Mouse (Mus musculus) liver, adult 2 months (tissue): ENCODE measurements around the gene Gm49325. TPM values are rescaled to one million over a fixed set of nuclear protein-coding genes. Genes with fewer than 3 reads are reported as not detected.
"Not testable (repeated sequence)": the region's sequence is repeated elsewhere in the genome, so short reads cannot be mapped to it uniquely, and the experiment has no call there.

ENCODE experiments used
- DNase-seq: peaks from one replicate; pipeline ENCODE4 v3.0.0-alpha.2; 2011; ENCODE audit warnings: low read depth, low spot score; ENCODE audit errors: extremely low read depth
- H3K27ac ChIP-seq: fragments of 200-500 bp; replicated peaks from 2 replicates; pipeline ENCODE4 v1.5.1; 2012; ENCODE audit warnings: low read depth, mild to moderate bottlenecking, control low read depth, inconsistent platforms, low read length; ENCODE audit not compliant: insufficient read depth
- H3K27me3 ChIP-seq: fragments of 200-500 bp; 2 replicates; pipeline ENCODE4 v1.6.1; 2012; ENCODE audit warnings: mild to moderate bottlenecking, moderate library complexity, low read length, inconsistent platforms; ENCODE audit not compliant: control insufficient read depth, insufficient read depth
- H3K36me3 ChIP-seq: fragments of 200-500 bp; 2 replicates; pipeline ENCODE4 v1.6.1; 2012; ENCODE audit warnings: low read length, inconsistent platforms; ENCODE audit not compliant: control insufficient read depth, insufficient read depth
- H3K4me1 ChIP-seq: fragments of 200-500 bp; 2 replicates; pipeline ENCODE4 v1.6.1; 2011; ENCODE audit warnings: low read length; ENCODE audit not compliant: control insufficient read depth, insufficient read depth
- H3K4me3 ChIP-seq: fragments of 200-500 bp; 2 replicates; pipeline ENCODE4 v1.5.1; 2011; ENCODE audit warnings: low read depth, mild to moderate bottlenecking, control low read depth, low read length, moderate library complexity; ENCODE audit not compliant: insufficient read depth
- H3K79me2 ChIP-seq: fragments of 200-500 bp; 2 replicates; pipeline ENCODE4 v1.6.1; 2012; ENCODE audit warnings: inconsistent platforms, mild to moderate bottlenecking, low read length, moderate library complexity; ENCODE audit not compliant: control insufficient read depth, insufficient read depth
- H3K9ac ChIP-seq: fragments of 200-500 bp; 2 replicates; pipeline ENCODE4 v1.6.1; 2012; ENCODE audit warnings: low read depth, mild to moderate bottlenecking, control low read depth, inconsistent platforms, low read length
- CTCF ChIP-seq: fragments of 200-500 bp; IDR thresholded peaks from 2 replicates; pipeline ENCODE4 v1.5.1; 2011; ENCODE audit warnings: low read depth, low read length, control low read depth
- POLR2A ChIP-seq: fragments of 200-500 bp; IDR thresholded peaks from 2 replicates; pipeline ENCODE4 v1.6.1; 2011; ENCODE audit warnings: low read length, control low read depth; ENCODE audit not compliant: insufficient read depth; ENCODE audit errors: extremely low read depth
- WGBS: fragments of 180-500 bp; shearing (Covaris S2); methylation state at CpG from one replicate; pipeline ENCODE4 v1.1.7; 2018; 5-methylcytosine and 5-hydroxymethylcytosine counted together
- polyA plus RNA-seq: library from polyadenylated mRNA; depleted of rRNA; stranded (reverse); fragments of >200 nt; gene quantifications from 2 replicates; pipeline ENCODE4 v1.2.3, GENCODE M21; 2012; rRNA removed
- total RNA-seq: library from RNA; depleted of rRNA; stranded (reverse); fragments of >200 nt; gene quantifications from 2 replicates; pipeline ENCODE4 v1.2.3, GENCODE M21; 2014; rRNA removed

Gm49325 gene
- total and polyA plus RNA-seq, 2 experiments: not detected

DNA sequence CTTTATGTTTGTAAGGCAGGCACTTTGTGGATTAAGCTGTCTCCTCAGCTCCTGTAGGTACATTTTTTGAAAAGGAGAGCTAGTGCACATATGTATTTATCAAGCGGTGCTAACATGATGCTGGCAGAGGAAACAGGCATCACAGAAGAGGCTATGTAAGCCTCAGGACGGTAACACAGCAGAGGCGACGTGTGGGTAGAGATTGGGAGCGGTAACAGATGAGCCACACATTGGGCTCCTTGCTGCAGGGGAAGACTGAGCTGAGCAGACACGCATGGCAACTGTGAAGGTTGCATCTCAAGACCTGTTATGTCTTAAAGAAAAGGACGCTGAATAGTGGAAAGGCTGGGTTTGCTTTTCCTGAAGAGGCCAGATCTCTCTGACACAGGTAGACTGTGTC, 77.0 kb downstream of the Gm49325 start:
- Histone ChIP-seq H3K4me3 (no peak overlapping the region), H3K27ac (no peak overlapping the region), H3K4me1 (no peaks in the 10 kb centered on the region), H3K79me2 (no peaks in the 10 kb centered on the region), H3K36me3 (no peaks in the 10 kb centered on the region), H3K27me3 (0 out of 2 replicates have a peak, but pooled peaks cover 4% of the 10 kb centered on the region), H3K9ac (no peak overlapping the region)
- DNase-seq: no peak
- TF ChIP-seq POLR2A (no peak), CTCF (no peak)
- 75% methylated on average over 7 of the region's 7 CpGs for WGBS

- H3K36me3 ChIP-seq: no peaks in the 10 kb centered on the region
- DNase-seq: no peak
- no peak overlapping the region for H3K27ac ChIP-seq
- WGBS: 52% methylated on average over 8 of the region's 8 CpGs
- 0 out of 2 replicates have a peak, but pooled peaks cover 4% of the 10 kb centered on the region for H3K27me3 ChIP-seq
- no peaks in the 10 kb centered on the region for H3K4me1 ChIP-seq
- no peak overlapping the region for H3K9ac ChIP-seq
- TF ChIP-seq CTCF (no peak), POLR2A (no peak)
- no peaks in the 10 kb centered on the region for H3K79me2 ChIP-seq
- H3K4me3 ChIP-seq: no peak overlapping the region
These were observed 78.2 kb downstream of the Gm49325 start for GRCm38 (mm10) chr10:77684181-77684580.

- Histone ChIP-seq H3K27me3 (0 out of 2 replicates have a peak, but pooled peaks cover 4% of the 10 kb centered on the region), H3K27ac (no peak within 1 kb of the TSS), H3K4me1 (no peaks in the 10 kb centered on the region), H3K36me3 (no peaks in the 10 kb centered on the region), H3K4me3 (no peak within 1 kb of the TSS), H3K79me2 (no peaks in the 10 kb centered on the region), H3K9ac (no peak within 1 kb of the TSS)
- WGBS: 7% methylated on average over 22 of the region's 22 CpGs
- TF ChIP-seq CTCF: no peak
- DNase-seq: no peak
These were observed 80.1 kb downstream of the Gm49325 start, which contains the start of gene Tspear for GRCm38 (mm10) chr10:77685895-77686664. Tspear (plus strand) TSS chr10:77686569.

DNA sequence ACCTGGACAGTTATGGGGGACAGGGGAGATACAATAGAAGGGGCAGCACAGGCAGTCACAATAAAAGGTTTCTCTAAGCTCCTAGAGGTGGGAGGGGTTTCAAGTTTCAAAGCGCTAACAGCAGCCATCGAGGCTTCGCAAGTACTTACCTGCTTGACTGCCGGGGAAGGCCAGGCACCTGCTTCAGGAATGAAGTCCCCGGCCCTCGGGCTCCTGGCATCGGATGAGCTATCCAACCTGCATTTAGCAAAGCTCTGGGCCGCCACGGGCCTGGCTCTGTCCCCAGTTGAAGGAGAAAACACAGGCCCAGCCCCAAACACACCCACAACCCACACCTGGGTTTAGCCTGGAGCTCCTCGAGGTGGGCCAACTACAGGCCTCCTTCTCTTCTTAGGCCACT, 81.0 kb downstream of the Gm49325 start:
- Histone ChIP-seq H3K36me3 (no peaks in the 10 kb centered on the region), H3K79me2 (no peaks in the 10 kb centered on the region), H3K27ac (no peak overlapping the region)

DNA sequence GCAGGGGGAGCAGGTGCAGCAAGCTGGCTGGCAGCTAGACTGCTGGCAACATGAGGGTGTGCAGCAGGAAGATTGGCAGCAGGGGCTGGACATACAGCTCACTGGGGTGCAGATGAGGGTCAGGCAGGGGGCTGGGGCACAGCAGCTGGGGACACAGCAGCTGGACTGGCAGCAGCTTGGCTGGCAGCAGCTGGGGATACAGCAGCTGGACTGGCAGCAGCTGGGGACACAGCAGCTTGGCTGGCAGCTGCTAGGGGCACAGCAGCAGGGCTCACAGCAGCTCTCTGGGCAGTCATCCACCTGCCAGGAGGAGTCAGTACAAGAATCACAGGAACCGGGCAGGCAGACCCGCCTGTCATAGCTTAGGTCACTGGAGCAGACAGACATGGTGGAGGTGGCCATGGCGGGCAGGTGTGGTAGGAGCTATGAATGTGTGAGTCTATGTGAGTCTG, 84.4 kb downstream of the Gm49325 start, which contains the start of gene Gm19402:
Gene Gm19402, minus strand, starts transcription at position 402 of the 452 bp plus-strand sequence.
- not testable (repeated sequence) for H3K4me3 ChIP-seq, H3K9ac ChIP-seq, DNase-seq, H3K27ac ChIP-seq, H3K79me2 ChIP-seq, H3K36me3 ChIP-seq, H3K27me3 ChIP-seq, H3K4me1 ChIP-seq
- WGBS: 82% methylated on average over 3 of the region's 3 CpGs

More for the DNA sequence above, 81.0 kb downstream of the Gm49325 start:
- Histone ChIP-seq H3K4me1 (no peaks in the 10 kb centered on the region), H3K9ac (no peak overlapping the region), H3K27me3 (0 out of 2 replicates have a peak, but pooled peaks cover 4% of the 10 kb centered on the region), H3K4me3 (no peak overlapping the region)
- TF ChIP-seq CTCF (no peak), POLR2A (no peak)
- no peak for DNase-seq
- 40% methylated on average over 10 of the region's 10 CpGs for WGBS

Other genes with a start within 250 kb of the Gm49325 start
- 10.4 and 12.2 TPM in 2 replicates for gene Adarb1, start 187.9 kb upstream of the Gm49325 start, total RNA-seq
- gene Adarb1, start 187.9 kb upstream of the Gm49325 start, polyA plus RNA-seq: 4.6 TPM in 2 replicates
- gene Fam207a, start 90.4 kb upstream of the Gm49325 start, total RNA-seq: 12.7 and 15.5 TPM in 2 replicates
- gene Fam207a, start 90.4 kb upstream of the Gm49325 start, polyA plus RNA-seq: 24.3 and 27.3 TPM in 2 replicates
- gene Itgb2, start 75.9 kb upstream of the Gm49325 start, total RNA-seq: 4.8 and 5.6 TPM in 2 replicates
- gene Itgb2, start 75.9 kb upstream of the Gm49325 start, polyA plus RNA-seq: 4.2 and 5.6 TPM in 2 replicates
- gene Pttg1ip, start 24.5 kb upstream of the Gm49325 start, total RNA-seq: 146 and 168 TPM in 2 replicates
- gene Pttg1ip, start 24.5 kb upstream of the Gm49325 start, polyA plus RNA-seq: 218 and 238 TPM in 2 replicates
- 59.6 and 108 TPM in 2 replicates for gene Sumo3, start 100 bp upstream of the Gm49325 start, total RNA-seq
- gene Sumo3, start 100 bp upstream of the Gm49325 start, polyA plus RNA-seq: 170 and 226 TPM in 2 replicates
- gene Ube2g2, start 16.1 kb downstream of the Gm49325 start, total RNA-seq: 21.6 and 22.3 TPM in 2 replicates
- 30.4 and 34.2 TPM in 2 replicates for gene Ube2g2, start 16.1 kb downstream of the Gm49325 start, polyA plus RNA-seq
- gene Tspear, start 80.4 kb downstream of the Gm49325 start, total RNA-seq: 0.07 and 0.09 TPM in 2 replicates
- gene Tspear, start 80.4 kb downstream of the Gm49325 start, polyA plus RNA-seq: 0.12 and 0.50 TPM in 2 replicates
- not detected in 2 replicates for gene Gm19402, start 84.6 kb downstream of the Gm49325 start, total RNA-seq
- not detected in 2 replicates for gene Gm19402, start 84.6 kb downstream of the Gm49325 start, polyA plus RNA-seq
- gene Gm9508, start 91.0 kb downstream of the Gm49325 start, total RNA-seq: not detected in 2 replicates
- not detected in 2 replicates for gene Gm9508, start 91.0 kb downstream of the Gm49325 start, polyA plus RNA-seq
- gene Gm10272, start 100.4 kb downstream of the Gm49325 start, total RNA-seq: not detected in 2 replicates
- not detected in 2 replicates for gene Gm10272, start 100.4 kb downstream of the Gm49325 start, polyA plus RNA-seq
- not detected in 2 replicates for gene Gm10024, start 105.3 kb downstream of the Gm49325 start, total RNA-seq
- not detected in 2 replicates for gene Gm10024, start 105.3 kb downstream of the Gm49325 start, polyA plus RNA-seq
- gene Gm10142, start 109.6 kb downstream of the Gm49325 start, total RNA-seq: not detected in 2 replicates
- gene Gm10142, start 109.6 kb downstream of the Gm49325 start, polyA plus RNA-seq: not detected in 2 replicates
- not detected in 2 replicates for gene Krtap12-1, start 114.4 kb downstream of the Gm49325 start, total RNA-seq
- not detected in 2 replicates for gene Krtap12-1, start 114.4 kb downstream of the Gm49325 start, polyA plus RNA-seq
- not detected in 2 replicates for gene Gm10100, start 120.3 kb downstream of the Gm49325 start, total RNA-seq
- gene Gm10100, start 120.3 kb downstream of the Gm49325 start, polyA plus RNA-seq: not detected in 2 replicates
- gene Gm18596, start 136.4 kb downstream of the Gm49325 start, total RNA-seq: not detected in 2 replicates
- not detected in 2 replicates for gene Gm18596, start 136.4 kb downstream of the Gm49325 start, polyA plus RNA-seq
- not detected in 2 replicates for gene Gm9736, start 145.2 kb downstream of the Gm49325 start, total RNA-seq
- not detected in 2 replicates for gene Gm9736, start 145.2 kb downstream of the Gm49325 start, polyA plus RNA-seq
- not detected in 2 replicates for gene Gm3233, start 153.5 kb downstream of the Gm49325 start, total RNA-seq
- gene Gm3233, start 153.5 kb downstream of the Gm49325 start, polyA plus RNA-seq: not detected in 2 replicates
- not detected in 2 replicates for gene Gm3238, start 165.1 kb downstream of the Gm49325 start, total RNA-seq
- gene Gm3238, start 165.1 kb downstream of the Gm49325 start, polyA plus RNA-seq: not detected in 2 replicates
- gene Gm7138, start 170.7 kb downstream of the Gm49325 start, total RNA-seq: not detected in 2 replicates
- gene Gm7138, start 170.7 kb downstream of the Gm49325 start, polyA plus RNA-seq: not detected in 2 replicates
- not detected in 2 replicates for gene Gm3250, start 176.3 kb downstream of the Gm49325 start, total RNA-seq
- gene Gm3250, start 176.3 kb downstream of the Gm49325 start, polyA plus RNA-seq: not detected in 2 replicates
- gene Gm7137, start 182.0 kb downstream of the Gm49325 start, total RNA-seq: not detected in 2 replicates
- gene Gm7137, start 182.0 kb downstream of the Gm49325 start, polyA plus RNA-seq: not detected in 2 replicates
- gene Gm9639, start 188.9 kb downstream of the Gm49325 start, total RNA-seq: not detected in 2 replicates
- gene Gm9639, start 188.9 kb downstream of the Gm49325 start, polyA plus RNA-seq: not detected in 2 replicates
- not detected in 2 replicates for gene Gm19668, start 192.9 kb downstream of the Gm49325 start, total RNA-seq
- not detected in 2 replicates for gene Gm19668, start 192.9 kb downstream of the Gm49325 start, polyA plus RNA-seq
- gene Gm9507, start 205.6 kb downstream of the Gm49325 start, total RNA-seq: not detected in 2 replicates
- not detected in 2 replicates for gene Gm9507, start 205.6 kb downstream of the Gm49325 start, polyA plus RNA-seq
- not detected in 2 replicates for gene Gm2696, start 208.5 kb downstream of the Gm49325 start, total RNA-seq
- not detected in 2 replicates for gene Gm2696, start 208.5 kb downstream of the Gm49325 start, polyA plus RNA-seq
- gene Krtap10-4, start 220.9 kb downstream of the Gm49325 start, total RNA-seq: not detected in 2 replicates
- gene Krtap10-4, start 220.9 kb downstream of the Gm49325 start, polyA plus RNA-seq: not detected in 2 replicates
- not detected in 2 replicates for gene Krtap10-10, start 229.8 kb downstream of the Gm49325 start, total RNA-seq
- not detected in 2 replicates for gene Krtap10-10, start 229.8 kb downstream of the Gm49325 start, polyA plus RNA-seq
- not detected in 2 replicates for gene Gm36176, start 240.6 kb downstream of the Gm49325 start, total RNA-seq
- gene Gm36176, start 240.6 kb downstream of the Gm49325 start, polyA plus RNA-seq: not detected in 2 replicates
- gene Gm10318, start 246.7 kb downstream of the Gm49325 start, total RNA-seq: not detected in 2 replicates
- gene Gm10318, start 246.7 kb downstream of the Gm49325 start, polyA plus RNA-seq: not detected in 2 replicates